Mouse (Mus musculus): ENCODE results near the gene Ncoa4. TPM values are rescaled to one million over a fixed set of nuclear protein-coding genes. Genes with fewer than 3 reads are reported as not detected.

Ncoa4 gene
- polyA plus RNA-seq, 1 experiment from 2014 or later = 82.1 TPM

DNA sequence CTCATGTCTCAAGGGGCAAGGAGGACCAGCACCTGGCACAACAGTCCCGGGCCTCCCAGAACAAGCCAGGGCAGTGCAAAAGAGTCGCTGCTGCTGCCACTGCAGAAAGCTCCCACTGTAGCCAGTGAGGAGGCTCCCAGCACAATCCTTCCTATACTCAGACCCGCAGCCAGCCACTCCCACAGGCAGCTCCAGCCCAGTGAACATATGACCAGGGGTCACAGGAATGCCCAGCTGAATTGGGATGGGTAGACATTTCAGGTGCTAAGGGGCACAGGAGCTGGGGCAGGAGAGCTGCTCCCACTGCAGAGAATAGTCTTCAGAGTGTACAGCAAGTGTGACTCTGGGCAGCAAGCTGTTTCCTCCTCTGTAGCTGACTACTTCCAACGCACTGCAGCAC, 14.3 kb upstream of the Ncoa4 start:
- H3K4me3 ChIP-seq = no peak overlapping the region
- H3K9me3 ChIP-seq = peaks cover 12% of the 10 kb centered on the region
- H3K27me3 ChIP-seq (ENCODE audit: poor library complexity, severe bottlenecking) = no peaks in the 10 kb centered on the region
- WGBS = 74% methylated on average over 4 of the region's 4 CpGs
- peak overlapping the region; percentile 65; the same call in 1 of the 2 replicates for H3K27ac ChIP-seq
- DNase-seq (ENCODE audit: extremely low spot score, low spot score) = no peak
- no peaks in the 10 kb centered on the region for H3K4me1 ChIP-seq
- H3K36me3 ChIP-seq (replicated peaks) = no peaks in the 10 kb centered on the region

DNA sequence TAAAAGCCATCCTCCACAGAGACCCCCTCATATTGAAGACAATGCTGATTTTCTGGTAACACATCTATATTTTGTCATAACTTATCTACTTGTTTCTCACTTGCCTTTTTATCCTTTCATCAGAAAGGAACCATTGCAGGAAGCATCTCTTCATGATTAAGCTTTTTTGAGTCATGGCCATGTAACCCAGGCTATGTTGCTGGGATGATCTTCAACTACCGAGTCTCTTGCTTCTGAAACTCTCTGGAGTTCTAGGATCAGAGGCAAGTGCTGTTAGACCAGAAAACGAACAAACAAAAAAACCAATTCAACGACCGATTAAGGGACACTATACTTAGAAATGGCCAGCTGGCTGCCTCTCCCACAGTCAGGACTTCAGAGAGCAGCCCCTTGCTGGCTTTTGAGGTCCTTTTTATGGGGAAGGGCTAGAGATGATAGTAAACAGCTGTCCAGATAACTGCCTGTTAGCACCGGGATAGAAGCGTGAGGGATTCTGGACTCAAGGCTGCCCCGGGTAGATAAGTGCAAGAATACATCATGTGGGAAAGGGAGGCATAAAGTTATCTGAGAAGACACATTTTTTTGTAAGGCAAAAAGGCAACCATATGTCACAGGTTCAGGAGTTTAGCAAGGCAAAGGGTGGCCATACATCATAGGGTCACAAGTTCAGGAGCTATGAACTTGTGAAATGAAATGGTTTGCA, 13.7 kb upstream of the Ncoa4 start:
- Histone ChIP-seq H3K9me3 (peaks cover 12% of the 10 kb centered on the region), H3K27ac (peak overlapping the region; percentile 65; the same call in 1 of the 2 replicates), H3K27me3 (ENCODE audit: poor library complexity, severe bottlenecking) (no peaks in the 10 kb centered on the region), H3K4me1 (no peaks in the 10 kb centered on the region), H3K4me3 (no peak overlapping the region), H3K36me3 (replicated peaks) (no peaks in the 10 kb centered on the region)
- no peak for DNase-seq (ENCODE audit: extremely low spot score, low spot score)
- WGBS = 85% methylated on average over 7 of the region's 7 CpGs

DNA sequence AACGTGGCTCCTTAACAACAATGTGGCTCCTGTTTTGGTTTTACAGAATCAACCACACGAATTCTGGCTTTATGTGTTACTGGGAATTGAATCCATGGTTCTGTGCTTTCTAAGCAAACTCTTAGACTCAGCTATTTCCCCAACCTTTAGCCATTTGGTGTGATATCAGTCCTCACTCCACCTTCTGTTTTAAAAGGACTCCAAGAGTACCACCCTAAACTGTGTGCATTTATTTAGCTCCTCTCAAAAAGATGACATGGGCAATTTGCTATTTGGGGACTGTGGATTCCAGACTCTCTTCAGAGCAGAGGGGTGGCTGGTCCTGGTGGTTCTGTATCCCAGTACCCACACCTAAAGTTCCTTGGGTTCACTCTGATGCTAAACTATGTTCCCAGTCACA, 13.1 kb upstream of the Ncoa4 start:
- Histone ChIP-seq H3K27me3 (ENCODE audit: poor library complexity, severe bottlenecking) (no peaks in the 10 kb centered on the region), H3K9me3 (peaks cover 12% of the 10 kb centered on the region), H3K36me3 (replicated peaks) (no peaks in the 10 kb centered on the region), H3K4me3 (no peak overlapping the region), H3K27ac (no peak overlapping the region), H3K4me1 (no peaks in the 10 kb centered on the region)
- no peak for DNase-seq (ENCODE audit: extremely low spot score, low spot score)
- 65% methylated on average over 2 of the region's 2 CpGs for WGBS

DNA sequence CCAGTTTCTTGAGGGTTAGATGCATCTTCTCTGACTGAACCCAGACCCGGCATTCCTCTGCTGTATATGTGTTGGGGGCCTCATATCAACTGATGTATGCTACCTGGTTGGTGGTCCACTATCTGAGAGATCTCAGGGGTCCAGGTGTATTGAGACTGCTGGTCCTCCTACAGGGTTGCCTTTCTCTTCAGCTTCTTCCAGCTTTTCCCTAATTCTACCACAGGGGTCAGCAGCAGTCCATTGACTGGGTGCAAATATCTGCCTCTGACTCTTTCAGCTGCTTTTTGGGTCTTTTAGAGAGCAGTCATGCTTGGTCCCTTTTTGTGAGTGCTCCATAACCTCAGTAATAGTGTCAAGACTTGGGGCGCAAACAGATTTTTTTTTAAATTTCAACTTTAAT, 8.8 kb upstream of the Ncoa4 start:
- Histone ChIP-seq H3K4me1 (no peaks in the 10 kb centered on the region), H3K36me3 (replicated peaks) (no peaks in the 10 kb centered on the region), H3K9me3 (peaks cover 12% of the 10 kb centered on the region), H3K27me3 (ENCODE audit: poor library complexity, severe bottlenecking) (no peaks in the 10 kb centered on the region), H3K4me3 (no peak overlapping the region), H3K27ac (no peak overlapping the region)
- 90% methylated on average over 2 of the region's 2 CpGs for WGBS
- no peak for DNase-seq (ENCODE audit: extremely low spot score, low spot score)

DNA sequence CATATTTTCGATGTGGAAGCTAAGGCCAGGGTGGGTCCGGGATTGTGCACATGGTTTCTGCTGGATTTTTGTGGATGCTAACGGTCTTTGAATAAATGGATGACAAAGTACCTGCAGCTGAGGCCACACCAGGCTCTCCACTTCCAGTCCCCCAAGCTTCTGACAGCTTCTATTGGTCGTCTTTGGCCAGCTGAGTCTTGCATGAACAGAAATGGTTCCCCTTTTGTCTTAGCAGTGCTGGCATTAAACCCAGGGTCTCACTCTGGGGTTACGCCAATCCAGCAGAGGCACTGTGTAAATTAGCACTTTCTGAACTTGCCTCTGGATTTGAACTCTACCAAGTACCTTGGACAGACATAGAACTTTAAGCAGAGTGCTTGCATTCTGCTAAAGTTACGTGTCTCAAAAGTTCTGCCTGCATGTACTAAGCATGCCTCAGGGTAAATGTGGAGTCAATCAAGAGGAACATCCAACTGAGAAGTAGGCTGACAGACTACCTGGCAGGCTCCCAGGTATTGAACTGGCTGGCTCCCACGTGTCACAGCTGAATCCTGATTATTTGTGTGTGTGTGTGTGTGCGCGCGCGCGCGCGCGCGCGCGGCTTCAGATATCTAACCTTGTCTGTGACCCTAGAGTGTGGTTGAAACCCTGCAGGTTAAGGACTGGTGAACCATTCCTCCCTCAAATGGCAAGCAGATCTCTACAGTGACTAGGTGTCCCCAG, 7.3 kb upstream of the Ncoa4 start:
- Histone ChIP-seq H3K27ac (no peak overlapping the region), H3K4me3 (no peak overlapping the region), H3K27me3 (ENCODE audit: poor library complexity, severe bottlenecking) (no peaks in the 10 kb centered on the region), H3K4me1 (no peaks in the 10 kb centered on the region), H3K36me3 (replicated peaks) (no peaks in the 10 kb centered on the region), H3K9me3 (peaks cover 8% of the 10 kb centered on the region; the same call in 1 of the 2 replicates)
- no peak for DNase-seq (ENCODE audit: extremely low spot score, low spot score)
- 92% methylated on average over 18 of the region's 18 CpGs for WGBS

DNA sequence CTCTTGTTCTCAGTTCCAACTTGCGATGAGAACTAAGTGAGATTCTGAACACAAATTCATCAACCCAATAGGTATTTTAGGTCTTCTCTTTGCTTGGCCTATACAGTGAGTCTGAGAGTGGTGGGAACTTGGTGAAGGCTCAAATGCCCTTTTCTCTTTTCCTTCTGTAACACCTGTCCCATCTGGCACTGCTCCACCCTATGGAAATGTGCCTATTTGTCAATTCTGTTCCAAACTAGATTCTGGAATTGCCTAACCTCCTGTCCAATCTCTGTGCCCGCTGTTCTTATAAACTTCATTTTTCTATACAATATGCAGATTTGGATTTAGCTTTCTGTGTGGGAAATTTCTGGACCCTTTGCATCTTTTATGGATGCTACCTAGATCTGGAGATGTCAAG, 6.5 kb upstream of the Ncoa4 start:
- DNase-seq (ENCODE audit: extremely low spot score, low spot score) = no peak
- Histone ChIP-seq H3K36me3 (replicated peaks) (no peaks in the 10 kb centered on the region), H3K27ac (no peak overlapping the region), H3K27me3 (ENCODE audit: poor library complexity, severe bottlenecking) (no peaks in the 10 kb centered on the region), H3K9me3 (peaks cover 2% of the 10 kb centered on the region; the same call in 1 of the 2 replicates), H3K4me1 (no peaks in the 10 kb centered on the region), H3K4me3 (no peak overlapping the region)
- 89% methylated on average over 2 of the region's 2 CpGs for WGBS

DNA sequence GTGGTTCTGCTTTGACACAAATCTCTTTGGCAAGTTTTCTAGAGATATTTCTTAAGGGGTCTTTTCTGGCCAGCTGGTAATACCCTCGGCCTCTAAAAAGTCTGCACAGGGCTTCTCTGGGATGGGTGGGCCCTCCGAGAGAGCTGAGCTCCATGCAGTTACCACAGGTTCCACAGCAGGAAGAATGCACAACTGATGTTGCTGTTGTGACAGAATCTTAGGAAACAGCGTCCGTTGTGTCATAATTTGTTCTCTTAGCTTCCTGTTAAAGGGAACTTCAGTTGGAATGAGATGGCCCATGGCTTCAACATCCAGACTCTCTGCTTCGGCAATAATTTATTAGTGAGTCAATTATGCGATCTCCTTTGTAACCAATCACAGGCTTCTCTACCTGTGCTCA, 4.9 kb upstream of the Ncoa4 start:
- no peak for DNase-seq (ENCODE audit: extremely low spot score, low spot score)
- Histone ChIP-seq H3K4me3 (no peak overlapping the region), H3K27ac (no peak overlapping the region), H3K36me3 (replicated peaks) (no peaks in the 10 kb centered on the region), H3K4me1 (peaks cover 5% of the 10 kb centered on the region), H3K27me3 (ENCODE audit: poor library complexity, severe bottlenecking) (no peaks in the 10 kb centered on the region), H3K9me3 (no peaks in the 10 kb centered on the region)
- WGBS = 87% methylated on average over 6 of the region's 6 CpGs

DNA sequence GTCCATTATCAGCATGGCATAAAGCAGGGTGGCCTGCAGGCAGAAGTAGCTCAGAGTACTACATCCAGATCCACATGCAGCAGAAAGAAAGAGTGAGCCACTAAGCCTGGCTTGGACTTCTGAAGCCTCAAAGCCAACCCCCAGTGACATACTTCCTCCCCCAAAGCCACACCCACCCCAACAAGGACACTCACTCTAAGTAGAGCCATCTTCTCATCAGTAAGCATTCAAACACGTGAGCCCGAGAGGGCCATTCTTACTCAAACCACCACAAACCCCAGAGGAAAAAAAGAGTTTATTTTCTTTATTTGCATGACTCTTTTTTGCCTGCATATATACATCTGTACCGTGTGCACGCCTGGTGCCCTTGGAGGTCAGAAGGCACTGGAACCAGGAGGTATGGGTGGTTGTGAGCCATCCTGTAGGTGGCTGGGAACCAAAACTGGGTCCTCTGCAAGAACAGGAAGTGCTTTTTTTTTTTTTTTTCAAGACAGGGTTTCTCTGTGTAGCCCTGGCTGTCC, 455 bp upstream of the Ncoa4 start:
- H3K9me3 ChIP-seq = no peaks in the 10 kb centered on the region
- H3K4me1 ChIP-seq = peaks cover 21% of the 10 kb centered on the region
- DNase-seq (ENCODE audit: extremely low spot score, low spot score) = no peak
- H3K27ac ChIP-seq = peak overlapping the region; percentile 92
- no peaks in the 10 kb centered on the region for H3K27me3 ChIP-seq (ENCODE audit: poor library complexity, severe bottlenecking)
- no peaks in the 10 kb centered on the region for H3K36me3 ChIP-seq (replicated peaks)
- peak overlapping the region; percentile 91 for H3K4me3 ChIP-seq
- WGBS = 31% methylated on average over 4 of the region's 4 CpGs

DNA sequence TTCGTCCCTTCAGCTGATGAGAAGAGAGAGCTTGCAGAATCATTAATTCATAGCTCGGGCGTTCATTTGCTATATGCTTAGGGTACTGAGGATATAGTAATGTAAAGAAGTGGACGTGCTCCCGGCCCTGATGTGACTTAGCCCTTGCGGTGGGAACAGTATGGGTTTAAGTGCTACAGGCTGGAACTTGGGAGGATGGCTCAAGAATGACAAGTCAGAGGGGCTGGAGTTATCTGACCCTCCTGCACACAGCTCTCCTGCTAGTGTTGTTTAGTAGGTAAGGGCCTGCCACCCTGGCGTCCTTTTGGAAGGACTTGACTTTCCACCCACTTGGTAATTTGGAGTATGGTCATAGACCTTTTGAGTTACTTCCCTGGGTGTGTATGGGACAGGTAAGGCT, 898 bp downstream of the Ncoa4 start:
- Histone ChIP-seq H3K27me3 (ENCODE audit: poor library complexity, severe bottlenecking) (no peaks in the 10 kb centered on the region), H3K36me3 (replicated peaks) (no peaks in the 10 kb centered on the region), H3K4me1 (peaks cover 32% of the 10 kb centered on the region), H3K4me3 (peak overlapping the region; percentile 91), H3K27ac (peak overlapping the region; percentile 92), H3K9me3 (no peaks in the 10 kb centered on the region)
- WGBS = 41% methylated on average over 7 of the region's 7 CpGs
- DNase-seq (ENCODE audit: extremely low spot score, low spot score) = no peak

DNA sequence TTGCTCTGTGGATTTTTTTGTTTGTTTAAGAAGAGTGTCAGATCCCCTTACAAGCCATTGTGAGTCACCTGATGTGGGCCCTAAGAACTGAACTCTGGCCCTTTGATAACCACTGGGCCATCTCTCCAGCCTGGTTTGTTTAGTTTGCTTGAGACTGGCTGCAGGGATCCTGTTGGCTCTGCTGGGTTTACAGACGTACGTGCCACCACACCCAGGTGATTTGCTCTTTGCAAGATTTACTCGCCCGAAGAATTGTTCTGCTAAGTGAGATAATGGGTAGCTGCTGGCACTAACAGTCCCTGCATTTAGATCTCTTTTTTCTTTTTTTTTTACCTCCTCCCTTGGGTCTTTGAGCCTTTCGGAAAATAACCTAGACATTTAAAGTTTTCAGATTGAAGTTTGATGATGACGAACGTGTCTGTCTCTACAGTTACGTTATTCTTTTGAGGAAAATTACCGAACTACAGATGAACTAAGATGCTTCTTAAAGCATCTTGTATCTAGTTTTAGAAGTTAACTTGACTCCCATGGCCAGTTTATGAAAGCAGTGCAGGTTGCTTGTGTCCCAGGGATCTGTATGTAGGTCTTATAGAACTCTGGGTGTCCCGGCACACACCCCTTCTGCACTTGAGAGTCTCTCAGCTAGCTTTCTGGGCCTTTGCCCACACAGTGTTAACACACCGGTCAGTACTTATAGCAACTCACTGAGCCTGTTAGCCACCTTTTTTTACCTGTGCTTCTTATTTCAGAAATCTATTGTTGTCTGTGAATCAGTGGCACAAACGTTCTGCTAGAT, 1.6 kb downstream of the Ncoa4 start:
- Histone ChIP-seq H3K27ac (no peak overlapping the region), H3K4me3 (peak overlapping the region; percentile 91), H3K4me1 (peaks cover 36% of the 10 kb centered on the region), H3K36me3 (replicated peaks) (no peaks in the 10 kb centered on the region), H3K9me3 (no peaks in the 10 kb centered on the region), H3K27me3 (ENCODE audit: poor library complexity, severe bottlenecking) (no peaks in the 10 kb centered on the region)
- WGBS = 88% methylated on average over 12 of the region's 12 CpGs
- no peak for DNase-seq (ENCODE audit: extremely low spot score, low spot score)

DNA sequence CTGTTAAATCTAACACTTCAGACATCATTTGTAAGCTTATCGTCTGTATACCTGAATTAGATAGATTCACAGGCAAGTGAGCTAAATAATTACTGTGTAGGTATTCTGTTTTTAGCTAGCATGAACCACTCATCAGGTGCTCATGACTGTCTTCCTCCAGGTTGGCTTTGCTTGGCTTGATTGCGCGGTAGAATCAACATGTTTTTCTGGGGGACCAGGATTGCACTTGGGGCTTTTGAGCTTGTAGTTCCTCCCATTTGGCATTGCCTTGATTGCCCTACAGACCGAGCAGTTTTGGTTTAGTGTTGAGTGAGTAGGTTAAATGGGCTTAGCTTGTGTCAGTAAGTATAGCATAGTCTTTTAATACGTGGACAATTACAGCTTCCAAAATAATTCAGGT, 2.6 kb downstream of the Ncoa4 start:
- H3K4me1 ChIP-seq = peaks cover 36% of the 10 kb centered on the region
- H3K36me3 ChIP-seq (replicated peaks) = no peaks in the 10 kb centered on the region
- no peaks in the 10 kb centered on the region for H3K27me3 ChIP-seq (ENCODE audit: poor library complexity, severe bottlenecking)
- 95% methylated on average over 5 of the region's 5 CpGs for WGBS
- H3K27ac ChIP-seq = no peak overlapping the region
- H3K9me3 ChIP-seq = no peaks in the 10 kb centered on the region
- H3K4me3 ChIP-seq = no peak overlapping the region
- no peak for DNase-seq (ENCODE audit: extremely low spot score, low spot score)

DNA sequence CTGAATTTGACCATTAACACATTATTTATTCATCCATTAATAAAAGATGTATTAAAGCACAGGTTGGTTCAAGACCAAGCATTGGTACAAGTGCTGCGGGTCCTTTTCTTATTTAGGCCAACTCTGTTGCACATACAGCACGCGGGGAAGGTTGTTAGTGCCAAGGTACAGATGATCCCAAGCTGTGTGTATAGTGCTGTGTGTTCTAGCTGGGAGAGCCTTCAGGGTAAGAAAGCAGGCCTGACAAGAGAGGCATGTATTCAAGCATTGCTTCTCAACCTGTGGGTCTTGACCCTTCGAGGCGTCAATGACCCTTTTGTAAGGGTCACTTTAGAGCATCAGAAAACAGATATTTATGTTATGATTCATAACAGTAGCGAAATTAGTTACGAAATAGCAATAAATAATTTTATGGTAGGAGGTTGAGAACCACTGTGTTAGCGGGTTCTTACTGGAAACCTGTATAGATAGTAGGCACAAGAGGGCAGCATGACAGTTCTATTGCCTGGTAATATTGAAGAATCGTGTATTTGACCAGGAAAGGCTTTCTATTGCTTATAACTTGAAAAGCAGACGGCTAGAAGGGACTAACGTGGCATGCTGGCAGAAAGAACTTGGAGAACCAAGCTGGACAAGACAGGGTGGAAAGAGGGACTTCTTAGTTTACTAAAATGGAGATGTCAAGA, 3.7 kb downstream of the Ncoa4 start:
- 93% methylated on average over 11 of the region's 11 CpGs for WGBS
- no peak for DNase-seq (ENCODE audit: extremely low spot score, low spot score)

More for the DNA sequence above, 3.7 kb downstream of the Ncoa4 start:
- peaks cover 38% of the 10 kb centered on the region for H3K4me1 ChIP-seq
- H3K36me3 ChIP-seq (replicated peaks) = no peaks in the 10 kb centered on the region
- no peaks in the 10 kb centered on the region for H3K9me3 ChIP-seq
- no peaks in the 10 kb centered on the region for H3K27me3 ChIP-seq (ENCODE audit: poor library complexity, severe bottlenecking)
- H3K4me3 ChIP-seq = no peak overlapping the region
- no peak overlapping the region for H3K27ac ChIP-seq
